Mouse (Mus musculus) liver, postnatal 0 days (tissue): Measurements from ENCODE around the gene Sgpp1. TPM values are rescaled to one million over a fixed set of nuclear protein-coding genes. Genes with fewer than 3 reads are reported as not detected.
"Not testable (repeated sequence)": the region's sequence is repeated elsewhere in the genome, so short reads cannot be mapped to it uniquely, and the experiment has no call there.

Experiments used
- ATAC-seq: fragments of 200-750 bp; cut with Nextera tagmentation; 2 replicates; pipeline ENCODE4 v1.8.0; 2017; ENCODE audit warnings: mild to moderate bottlenecking, moderate library complexity
- DNase-seq: peaks from one replicate; pipeline ENCODE4 v3.0.0-alpha.2; 2016
- H3K27ac ChIP-seq: fragments of 300-500 bp; sonication (generic); 2 replicates; pipeline ENCODE4 v1.5.1; 2014; ENCODE audit warnings: antibody characterized with exemption, moderate library complexity, mild to moderate bottlenecking, low read depth
- H3K27me3 ChIP-seq: fragments of 300-500 bp; sonication (generic); 2 replicates; pipeline ENCODE4 v1.6.1; 2014; ENCODE audit warnings: low read length, control low read depth, mixed read lengths; ENCODE audit not compliant: insufficient read depth
- H3K36me3 ChIP-seq: fragments of 300-500 bp; sonication (generic); replicated peaks from 2 replicates; pipeline ENCODE4 v1.6.1; 2014; ENCODE audit warnings: mild to moderate bottlenecking, control low read depth, low read length, moderate library complexity, mixed read lengths; ENCODE audit not compliant: insufficient read depth
- H3K4me1 ChIP-seq: fragments of 300-500 bp; sonication (generic); 2 replicates; pipeline ENCODE4 v1.6.1; 2014; ENCODE audit warnings: antibody characterized with exemption, mild to moderate bottlenecking, control low read depth; ENCODE audit not compliant: insufficient read depth
- H3K4me2 ChIP-seq: fragments of 300-500 bp; sonication (generic); 2 replicates; pipeline ENCODE4 v1.6.1; 2014; ENCODE audit warnings: low read depth, mild to moderate bottlenecking, low read length, moderate library complexity, mixed read lengths
- H3K4me3 ChIP-seq: fragments of 300-500 bp; sonication (generic); 2 replicates; pipeline ENCODE4 v1.5.1; 2014; ENCODE audit warnings: low read depth, low read length
- H3K9ac ChIP-seq: fragments of 300-500 bp; sonication (generic); replicated peaks from 2 replicates; pipeline ENCODE4 v1.6.1; 2014; ENCODE audit warnings: mild to moderate bottlenecking, moderate library complexity
- H3K9me3 ChIP-seq: fragments of 300-500 bp; sonication (generic); 2 replicates; pipeline ENCODE4 v1.6.1; 2016; ENCODE audit warnings: mild to moderate bottlenecking, control low read depth, low read length, mixed read lengths
- CTCF ChIP-seq: sonication (generic); IDR thresholded peaks from 2 replicates; pipeline ENCODE4 v1.5.1; 2016; ENCODE audit warnings: antibody characterized with exemption, low read depth
- EP300 ChIP-seq: IDR thresholded peaks from 2 replicates; pipeline ENCODE4 v1.6.1; 2016; ENCODE audit warnings: antibody characterized with exemption, low read depth, mild to moderate bottlenecking
- WGBS: fragments of 180-500 bp; shearing (Covaris S2); extraction: QIAGEN DNeasy Blood & Tissue Kit; methylation state at CpG from one replicate; pipeline ENCODE4 v1.1.7; 2014; ENCODE audit not compliant: insufficient replicate concordance; 5-methylcytosine and 5-hydroxymethylcytosine counted together
- polyA plus RNA-seq: library from polyadenylated mRNA; unstranded; fragments of >200 nt; fragmentation: Nextera tagmentation; extraction: Ambion mirVana; gene quantifications from 2 replicates; pipeline ENCODE4 v1.2.1, GENCODE M21; 2015

Gene Sgpp1
- polyA plus RNA-seq, 1 experiment from 2014 or later = 13.8 TPM

DNA sequence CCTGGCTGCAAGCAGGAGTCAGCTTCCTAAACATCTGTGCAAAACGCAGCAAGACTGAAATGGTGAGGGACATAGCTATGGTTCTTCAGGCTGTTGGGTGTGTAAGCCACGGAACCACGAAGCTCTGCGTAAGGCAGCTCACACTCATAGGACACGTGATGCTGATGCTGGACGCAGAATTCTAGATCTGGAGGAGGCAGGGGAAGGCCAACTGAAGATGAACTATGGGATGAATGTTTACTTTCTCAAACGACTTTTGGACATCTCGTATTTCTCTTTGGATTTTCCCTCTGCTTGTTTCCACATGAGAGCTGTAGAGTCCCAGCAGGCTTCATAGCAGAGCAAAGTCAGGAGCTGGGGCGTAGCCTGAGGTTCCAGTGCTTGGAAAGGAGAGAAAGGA is 21.9 kb downstream of the Sgpp1 start:
- Histone ChIP-seq H3K4me1 (no peaks in the 10 kb centered on the region), H3K4me2 (no peak overlapping the region), H3K27ac (no peak overlapping the region), H3K36me3 (peaks cover 10% of the 10 kb centered on the region), H3K4me3 (no peak overlapping the region), H3K9ac (no peak overlapping the region), H3K27me3 (no peaks in the 10 kb centered on the region), H3K9me3 (no peaks in the 10 kb centered on the region)
- no peak for DNase-seq
- no peak for TF ChIP-seq CTCF
- no peak for TF ChIP-seq EP300
- WGBS = 72% methylated on average over 9 of the region's 9 CpGs
- no peak for ATAC-seq

DNA sequence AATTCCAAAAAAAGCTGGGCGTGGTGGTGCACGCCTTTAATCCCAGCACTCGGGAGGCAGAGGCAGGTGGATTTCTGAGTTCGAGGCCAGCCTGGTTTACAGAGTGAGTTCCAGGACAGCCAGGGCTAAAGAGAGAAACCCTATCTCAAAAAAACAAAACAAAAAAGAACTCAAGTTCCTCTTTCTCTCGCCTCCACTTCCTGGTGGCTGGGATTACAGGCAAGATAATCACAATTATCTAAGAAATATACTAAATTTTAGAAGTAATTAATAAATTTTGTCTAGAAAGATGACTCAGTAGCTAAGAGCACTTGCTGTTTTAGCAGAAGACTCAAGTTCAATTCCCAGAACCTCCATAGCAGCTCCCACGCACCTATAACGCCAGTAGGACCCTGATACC is 22.6 kb downstream of the Sgpp1 start:
- not testable (repeated sequence) for H3K4me1 ChIP-seq, H3K9me3 ChIP-seq, H3K4me3 ChIP-seq, ATAC-seq, DNase-seq, H3K4me2 ChIP-seq, H3K9ac ChIP-seq, H3K27ac ChIP-seq, H3K27me3 ChIP-seq
- peaks cover 10% of the 10 kb centered on the region for H3K36me3 ChIP-seq
- WGBS = 79% methylated on average over 7 of the region's 7 CpGs

DNA sequence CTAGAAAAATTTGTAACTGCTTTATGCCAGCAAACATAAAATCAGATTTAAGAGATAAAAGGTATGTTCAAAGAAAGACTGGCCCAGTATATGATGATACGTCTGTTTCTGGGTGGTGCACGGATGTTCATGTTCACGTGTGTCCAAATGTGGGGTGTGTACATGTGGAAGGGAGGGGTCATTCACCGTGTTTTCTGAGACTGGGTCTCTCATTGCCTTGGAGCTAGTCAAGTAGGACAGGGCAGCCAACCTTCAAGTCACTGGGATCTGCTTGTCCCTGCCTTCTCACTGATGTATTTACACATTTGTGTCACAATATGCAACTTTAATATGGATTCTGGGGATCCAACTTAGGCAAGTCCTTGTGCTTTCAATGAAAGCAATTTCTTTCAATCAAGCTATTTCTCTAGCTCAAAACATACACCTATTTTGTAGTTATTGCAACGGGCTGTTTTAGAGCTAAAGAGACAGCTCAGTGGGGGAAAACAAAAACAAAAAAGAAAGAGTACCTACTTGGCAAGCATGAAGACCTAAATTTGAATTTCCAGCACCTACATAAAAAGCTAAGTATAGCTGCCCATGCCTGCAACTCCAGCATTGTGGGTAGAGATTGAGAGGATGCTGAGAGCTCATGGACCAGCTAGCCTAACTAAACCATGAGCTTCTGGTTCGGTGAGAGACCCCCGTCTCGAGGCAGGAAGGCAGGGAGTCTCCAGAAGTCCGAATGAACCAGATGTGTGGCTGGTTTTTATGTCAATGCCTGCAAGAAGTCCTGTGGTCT is 24.7 kb downstream of the Sgpp1 start:
- TF ChIP-seq EP300 = no peak
- TF ChIP-seq CTCF = no peak
- no peaks in the 10 kb centered on the region for H3K27me3 ChIP-seq
- ATAC-seq (no peak), DNase-seq (no peak)
- no peak overlapping the region for H3K4me2 ChIP-seq
- H3K4me3 ChIP-seq = no peak overlapping the region
- no peaks in the 10 kb centered on the region for H3K9me3 ChIP-seq
- no peak overlapping the region for H3K9ac ChIP-seq
- H3K36me3 ChIP-seq = peaks cover 7% of the 10 kb centered on the region
- H3K27ac ChIP-seq = no peak overlapping the region
- WGBS = 85% methylated on average over 9 of the region's 9 CpGs
- H3K4me1 ChIP-seq = no peaks in the 10 kb centered on the region

DNA sequence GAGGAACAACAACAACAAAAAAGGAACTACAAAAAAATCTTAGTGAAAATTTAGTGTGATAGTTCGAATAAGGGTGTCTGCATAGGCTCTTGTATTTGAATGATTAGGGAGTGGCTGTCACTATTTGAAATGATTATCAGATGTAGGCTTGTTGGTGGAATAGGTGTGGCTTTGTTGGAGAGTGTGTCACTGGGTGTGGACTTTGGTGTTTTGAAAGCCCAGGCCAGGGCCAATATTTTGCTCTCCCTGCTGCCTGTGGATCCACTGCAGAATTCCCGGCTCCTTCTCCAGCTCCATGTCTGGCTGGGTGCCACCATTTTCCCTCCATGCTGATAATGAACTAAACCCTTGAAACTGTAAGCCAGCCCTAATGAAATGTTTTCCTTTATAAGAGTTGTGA is 26.0 kb downstream of the Sgpp1 start:
- DNase-seq = no peak
- Histone ChIP-seq H3K27me3 (no peaks in the 10 kb centered on the region), H3K4me1 (no peaks in the 10 kb centered on the region), H3K4me3 (no peak overlapping the region), H3K4me2 (no peak overlapping the region), H3K9me3 (no peaks in the 10 kb centered on the region), H3K9ac (no peak overlapping the region), H3K27ac (no peak overlapping the region), H3K36me3 (peaks cover 4% of the 10 kb centered on the region; the same call in 1 of the 2 replicates)
- 59% methylated on average over 2 of the region's 2 CpGs for WGBS
- TF ChIP-seq CTCF = no peak
- TF ChIP-seq EP300 = no peak
- ATAC-seq = no peak

DNA sequence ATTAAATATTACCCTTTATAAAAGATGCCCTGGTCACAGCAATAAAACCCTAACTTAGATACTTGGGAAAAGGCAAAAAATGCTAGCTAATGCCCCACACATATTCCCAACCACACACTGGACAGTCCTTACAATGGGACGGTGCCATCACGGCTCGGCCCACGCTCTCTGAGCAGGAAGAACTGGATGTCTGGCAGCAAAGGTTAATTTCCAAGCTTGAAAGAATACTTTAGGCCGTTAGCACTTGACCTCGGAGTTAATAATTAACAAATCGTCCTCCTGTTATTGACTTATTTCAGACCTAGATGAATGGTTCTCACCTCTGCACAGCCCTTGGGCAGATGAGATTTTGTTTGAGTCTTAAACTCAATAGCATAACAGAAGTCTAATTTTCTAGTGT is 28.9 kb downstream of the Sgpp1 start:
- Histone ChIP-seq H3K4me3 (no peak overlapping the region), H3K9ac (no peak overlapping the region), H3K9me3 (no peaks in the 10 kb centered on the region), H3K4me1 (no peaks in the 10 kb centered on the region; the same call in 1 of the 2 replicates), H3K36me3 (no peaks in the 10 kb centered on the region), H3K4me2 (no peak overlapping the region), H3K27me3 (no peaks in the 10 kb centered on the region), H3K27ac (peak overlapping the region; percentile 20; the same call in 1 of the 2 replicates)
- DNase-seq (no peak), ATAC-seq (peak; percentile 71)
- WGBS = 53% methylated on average over 7 of the region's 7 CpGs
- TF ChIP-seq EP300 (no peak), CTCF (no peak)

DNA sequence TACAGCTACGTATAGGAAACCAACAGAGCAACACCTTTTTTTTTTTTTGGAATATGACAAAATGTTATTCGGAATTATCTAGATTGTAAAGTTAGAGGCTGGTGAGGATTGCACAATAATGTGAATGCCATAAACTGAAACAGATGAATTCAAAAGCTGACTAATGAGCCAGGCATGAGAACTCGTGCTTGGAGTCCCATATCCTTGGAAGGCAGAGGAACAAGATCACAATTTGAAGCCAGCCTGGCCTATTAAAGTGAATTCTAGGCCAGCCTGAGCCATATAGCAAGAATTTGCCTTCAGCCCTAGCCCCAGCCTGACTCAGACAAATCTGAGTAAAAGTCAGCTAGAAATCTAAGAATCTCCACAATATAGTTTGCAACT is 32.8 kb downstream of the Sgpp1 start:
- no peak for TF ChIP-seq CTCF
- no peak for TF ChIP-seq EP300
- H3K4me2 ChIP-seq = no peak overlapping the region
- DNase-seq (no peak), ATAC-seq (no peak)
- H3K9me3 ChIP-seq = 0 out of 2 replicates have a peak, but pooled peaks cover 6% of the 10 kb centered on the region
- H3K27me3 ChIP-seq = no peaks in the 10 kb centered on the region
- no peaks in the 10 kb centered on the region; the same call in 1 of the 2 replicates for H3K4me1 ChIP-seq
- no peak overlapping the region for H3K27ac ChIP-seq
- no peak overlapping the region for H3K9ac ChIP-seq
- no peak overlapping the region for H3K4me3 ChIP-seq
- 75% methylated on average over 3 of the region's 3 CpGs for WGBS
- H3K36me3 ChIP-seq = no peaks in the 10 kb centered on the region
